Mouse (Mus musculus): ENCODE measurements around the gene Bmf. TPM values are rescaled to one million over a fixed set of nuclear protein-coding genes. Genes with fewer than 3 reads are reported as not detected.

Gene Bmf
- total RNA-seq, 4 experiments from 2014 or later = 2.8 to 9.8 (median 7.7) TPM

- peak; percentile 70 for DNase-seq (ENCODE audit: low spot score)
Observed at GRCm38 (mm10) chr2:118520042-118520933, 29.2 kb downstream of the Bmf start.

- DNase-seq (ENCODE audit: low spot score) = no peak
Observed at GRCm38 (mm10) chr2:118512418-118513377, 36.8 kb downstream of the Bmf start.

- peak; percentile 67 for DNase-seq (ENCODE audit: low spot score)
Observed at GRCm38 (mm10) chr2:118511779-118512417, 37.6 kb downstream of the Bmf start.

- peak; percentile 86 for DNase-seq (ENCODE audit: low spot score)
Observed at GRCm38 (mm10) chr2:118510447-118511310, 38.8 kb downstream of the Bmf start.

GRCm38 (mm10) chr2:118509688-118510446 is 39.6 kb downstream of the Bmf start:
- no peak for DNase-seq (ENCODE audit: low spot score)

- no peak for DNase-seq (ENCODE audit: low spot score)
Observed at GRCm38 (mm10) chr2:118507126-118507525, 42.4 kb downstream of the Bmf start.

- DNase-seq (ENCODE audit: low spot score) = no peak
Observed at GRCm38 (mm10) chr2:118500191-118500590, 49.3 kb downstream of the Bmf start.

GRCm38 (mm10) chr2:118499135-118499961 is 50.1 kb downstream of the Bmf start:
- DNase-seq (ENCODE audit: low spot score) = peak; percentile 61

- DNase-seq (ENCODE audit: low spot score) = no peak
Observed at GRCm38 (mm10) chr2:118498476-118498875, 51.0 kb downstream of the Bmf start.

GRCm38 (mm10) chr2:118497890-118498289 is 51.6 kb downstream of the Bmf start:
- DNase-seq (ENCODE audit: low spot score) = no peak

GRCm38 (mm10) chr2:118495024-118495423 is 54.5 kb downstream of the Bmf start:
- DNase-seq (ENCODE audit: low spot score) = no peak

GRCm38 (mm10) chr2:118491741-118492395 is 57.6 kb downstream of the Bmf start:
- DNase-seq (ENCODE audit: low spot score) = no peak

GRCm38 (mm10) chr2:118491281-118491731 is 58.2 kb downstream of the Bmf start:
- DNase-seq (ENCODE audit: low spot score) = peak; percentile 32

- peak; percentile 73 for DNase-seq (ENCODE audit: low spot score)
Observed at GRCm38 (mm10) chr2:118490241-118491091, 59.0 kb downstream of the Bmf start.

- DNase-seq (ENCODE audit: low spot score) = no peak
Observed at GRCm38 (mm10) chr2:118487806-118488205, 61.7 kb downstream of the Bmf start.

GRCm38 (mm10) chr2:118486933-118487332 is 62.6 kb downstream of the Bmf start:
- DNase-seq (ENCODE audit: low spot score) = peak; percentile 83

GRCm38 (mm10) chr2:118485415-118485814 is 64.1 kb downstream of the Bmf start:
- DNase-seq (ENCODE audit: low spot score) = no peak

All from heart, adult 8-10 months (tissue).